In the genomic region with DNA sequence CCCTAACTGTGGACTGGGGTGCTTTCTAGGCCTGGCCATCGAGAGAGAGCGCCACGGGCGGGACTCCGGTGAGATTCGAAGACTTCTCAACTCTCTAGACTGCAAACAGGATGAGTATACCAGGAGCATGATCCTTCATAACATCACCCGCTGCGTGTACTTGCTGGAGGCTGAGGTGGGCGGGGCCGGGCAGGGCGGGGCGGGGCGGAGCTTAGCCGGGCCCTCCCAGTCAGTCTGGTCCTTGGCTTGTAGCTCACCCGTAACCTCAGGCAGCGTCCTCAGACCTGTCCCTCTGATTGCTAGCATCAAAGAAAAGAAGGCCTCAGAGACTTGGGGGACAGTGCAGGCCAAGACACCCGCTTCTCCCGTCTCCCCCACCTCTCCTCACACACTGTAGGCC, we compare ENCODE assay signal across 9 mouse cellular contexts. TPM values are rescaled to one million over a fixed set of nuclear protein-coding genes. Genes with fewer than 3 reads are reported as not detected.
DNase-seq lines count a peak whose midpoint lies in the region; ATAC-seq and TF ChIP-seq lines count a peak whose summit lies in the region.
"Had no signal": no experiment of that assay in that cellular context is flagged by ENCODE, and none has a peak within 500 bp of the region (broad histone marks: within the 10 kb centered on the region; RNA-seq: fewer than 3 reads in every experiment).

No protein-coding gene starts in this region.

- no peak for ATAC-seq in heart, embryonic 13.5 days (ENCODE audit: extremely low read depth, insufficient number of reproducible peaks, low FRiP score, low TSS enrichment)
- ATAC-seq in forebrain, embryonic 15.5 days (replicated peaks), result no peak
- 0 out of 2 replicates have a peak, but pooled peaks have one; percentile 36 for ATAC-seq in liver, embryonic 13.5 days (ENCODE audit: low read depth)

- H3K4me1 ChIP-seq in heart, embryonic 13.5 days, result peaks cover 11% of the 10 kb centered on the region
- H3K4me1 ChIP-seq in ES-Bruce4 (ENCODE audit: control insufficient read depth, insufficient read depth, low read length), result no peaks in the 10 kb centered on the region
- peaks cover 4% of the 10 kb centered on the region; the same call in 1 of the 2 replicates for H3K4me1 ChIP-seq in forebrain, embryonic 15.5 days
- H3K4me1 ChIP-seq in liver, embryonic 13.5 days (replicated peaks), result peaks cover 8% of the 10 kb centered on the region

- DNase-seq in heart, adult 18-20 months, result no peak
- no peak for DNase-seq in liver, embryonic 13.5 days
- no peak for DNase-seq in cerebellum, adult 11 months
- no peak for DNase-seq in heart, adult 9 months (ENCODE audit: low spot score in 2 of 2)
- DNase-seq in urinary bladder, postnatal 36 days (ENCODE audit: low spot score in 2 of 2), result no peak
- DNase-seq: right cerebral cortex, postnatal 14 days had no signal

- WGBS in heart, embryonic 13.5 days, result 16% methylated on average over 18 of the region's 18 CpGs
- WGBS in forebrain, embryonic 15.5 days, result 18% methylated on average over 18 of the region's 18 CpGs
- 16% methylated on average over 18 of the region's 18 CpGs for WGBS in liver, embryonic 13.5 days (ENCODE audit: insufficient replicate concordance)

- no peaks in the 10 kb centered on the region for H3K9me3 ChIP-seq in heart, embryonic 13.5 days
- no peaks in the 10 kb centered on the region for H3K9me3 ChIP-seq in ES-Bruce4 (replicated peaks; ENCODE audit: control insufficient read depth, insufficient read depth, low read length, poor library complexity, severe bottlenecking)
- no peaks in the 10 kb centered on the region for H3K9me3 ChIP-seq in forebrain, embryonic 15.5 days
- H3K9me3 ChIP-seq in liver, embryonic 13.5 days (replicated peaks), result no peaks in the 10 kb centered on the region

- H3K27me3 ChIP-seq in heart, embryonic 13.5 days (replicated peaks), result peaks cover 41% of the 10 kb centered on the region
- no peaks in the 10 kb centered on the region for H3K27me3 ChIP-seq in ES-Bruce4 (ENCODE audit: control insufficient read depth, insufficient read depth, low read length, poor library complexity, severe bottlenecking)
- 0 out of 2 replicates have a peak, but pooled peaks cover 3% of the 10 kb centered on the region for H3K27me3 ChIP-seq in forebrain, embryonic 15.5 days
- peaks cover 8% of the 10 kb centered on the region; the same call in 1 of the 2 replicates for H3K27me3 ChIP-seq in liver, embryonic 13.5 days

- TF ChIP-seq POLR2A in ES-Bruce4 (IDR thresholded peaks at IDR 0.05; ENCODE audit: insufficient read depth, low read length), result no peak

- no peak overlapping the region for H3K27ac ChIP-seq in heart, embryonic 13.5 days (replicated peaks)
- no peak overlapping the region for H3K27ac ChIP-seq in ES-Bruce4 (ENCODE audit: insufficient read depth, low read length)
- H3K27ac ChIP-seq in forebrain, embryonic 15.5 days (replicated peaks), result no peak overlapping the region
- H3K27ac ChIP-seq in liver, embryonic 13.5 days, result no peak overlapping the region

- H3K4me3 ChIP-seq in heart, embryonic 13.5 days, result no peak overlapping the region
- peak overlapping the region; percentile 12; the same call in 1 of the 2 replicates for H3K4me3 ChIP-seq in ES-Bruce4 (ENCODE audit: low read depth, low read length)
- no peak overlapping the region for H3K4me3 ChIP-seq in forebrain, embryonic 15.5 days
- H3K4me3 ChIP-seq in liver, embryonic 13.5 days (replicated peaks), result no peak overlapping the region

- no peaks in the 10 kb centered on the region for H3K36me3 ChIP-seq in heart, embryonic 13.5 days
- H3K36me3 ChIP-seq in ES-Bruce4 (ENCODE audit: control insufficient read depth, insufficient read depth, low read length, poor library complexity, severe bottlenecking), result no peaks in the 10 kb centered on the region
- no peaks in the 10 kb centered on the region for H3K36me3 ChIP-seq in forebrain, embryonic 15.5 days
- no peaks in the 10 kb centered on the region for H3K36me3 ChIP-seq in liver, embryonic 13.5 days

- no peak overlapping the region for H3K9ac ChIP-seq in heart, embryonic 13.5 days
- no peak overlapping the region for H3K9ac ChIP-seq in ES-Bruce4 (ENCODE audit: low read depth, poor library complexity, severe bottlenecking)
- no peak overlapping the region for H3K9ac ChIP-seq in forebrain, embryonic 15.5 days (replicated peaks)
- no peak overlapping the region for H3K9ac ChIP-seq in liver, embryonic 13.5 days

- 0 out of 2 replicates have a peak overlapping the region, but pooled peaks have one; percentile 25 for H3K4me2 ChIP-seq in heart, embryonic 13.5 days
- H3K4me2 ChIP-seq in forebrain, embryonic 15.5 days (replicated peaks), result peak overlapping the region; percentile 11; the same call in 1 of the 2 replicates
- no peak overlapping the region for H3K4me2 ChIP-seq in liver, embryonic 13.5 days

- no peak for TF ChIP-seq CTCF in ES-Bruce4 (IDR thresholded peaks at IDR 0.05; ENCODE audit: low read depth, low read length)

- TF ChIP-seq EP300 in ES-Bruce4 (IDR thresholded peaks at IDR 0.05; ENCODE audit: insufficient read depth, low read depth, low read length), result no peak

RNA-seq across cellular contexts. Expression of a gene that starts 1.3 kb away (rescaled TPM):
- polyA plus RNA-seq in heart, embryonic 13.5 days (2015; fragmentation: Nextera tagmentation; extraction: Ambion mirVana), result not detected in 2 replicates
- total RNA-seq in heart, adult 18-20 months (2021), result not detected
- polyA plus RNA-seq in ES-Bruce4 (2011; ENCODE audit: insufficient read depth, insufficient read length, low read depth, missing spikeins), result not detected in 2 replicates
- polyA plus RNA-seq in forebrain, embryonic 15.5 days (2015; fragmentation: Nextera tagmentation; extraction: Ambion mirVana), result not detected in 2 replicates
- not detected in 2 replicates for polyA plus RNA-seq in liver, embryonic 13.5 days (2015; fragmentation: Nextera tagmentation; extraction: Ambion mirVana)

RNA-seq across cellular contexts. Expression of a gene that starts 14.6 kb away (rescaled TPM):
- 11.8 and 12.1 TPM in 2 replicates for polyA plus RNA-seq in heart, embryonic 13.5 days (2015; fragmentation: Nextera tagmentation; extraction: Ambion mirVana)
- 100 to 1,000 TPM in 1 of 2 experiments, 10 to 100 TPM in 1; 65.4 to 103 TPM for total RNA-seq in heart, adult 18-20 months (2021)
- polyA plus RNA-seq in ES-Bruce4 (2011; ENCODE audit: insufficient read depth, insufficient read length, low read depth, missing spikeins), result 60.2 and 67.1 TPM in 2 replicates
- polyA plus RNA-seq in forebrain, embryonic 15.5 days (2015; fragmentation: Nextera tagmentation; extraction: Ambion mirVana), result 32.8 and 34.6 TPM in 2 replicates
- 10.8 and 12.0 TPM in 2 replicates for polyA plus RNA-seq in liver, embryonic 13.5 days (2015; fragmentation: Nextera tagmentation; extraction: Ambion mirVana)

RNA-seq across cellular contexts. Expression of a gene that starts 17.3 kb away (rescaled TPM):
- polyA plus RNA-seq in heart, embryonic 13.5 days (2015; fragmentation: Nextera tagmentation; extraction: Ambion mirVana), result not detected in 2 replicates
- total RNA-seq in heart, adult 18-20 months (2021), result not detected
- polyA plus RNA-seq in ES-Bruce4 (2011; ENCODE audit: insufficient read depth, insufficient read length, low read depth, missing spikeins), result not detected in 2 replicates
- not detected in 2 replicates for polyA plus RNA-seq in forebrain, embryonic 15.5 days (2015; fragmentation: Nextera tagmentation; extraction: Ambion mirVana)
- not detected in 2 replicates for polyA plus RNA-seq in liver, embryonic 13.5 days (2015; fragmentation: Nextera tagmentation; extraction: Ambion mirVana)

RNA-seq across cellular contexts. Expression of a gene that starts 28.6 kb away (rescaled TPM):
- 0.25 and 2.0 TPM in 2 replicates for polyA plus RNA-seq in heart, embryonic 13.5 days (2015; fragmentation: Nextera tagmentation; extraction: Ambion mirVana)
- total RNA-seq in heart, adult 18-20 months (2021), result not detected
- not detected in 2 replicates for polyA plus RNA-seq in ES-Bruce4 (2011; ENCODE audit: insufficient read depth, insufficient read length, low read depth, missing spikeins)
- polyA plus RNA-seq in forebrain, embryonic 15.5 days (2015; fragmentation: Nextera tagmentation; extraction: Ambion mirVana), result not detected in 2 replicates
- 3.2 and 3.4 TPM in 2 replicates for polyA plus RNA-seq in liver, embryonic 13.5 days (2015; fragmentation: Nextera tagmentation; extraction: Ambion mirVana)

RNA-seq across cellular contexts. Expression of a gene that starts 43.5 kb away (rescaled TPM):
- 0.22 and 0.43 TPM in 2 replicates for polyA plus RNA-seq in heart, embryonic 13.5 days (2015; fragmentation: Nextera tagmentation; extraction: Ambion mirVana)
- not detected for total RNA-seq in heart, adult 18-20 months (2021)
- not detected in 2 replicates for polyA plus RNA-seq in ES-Bruce4 (2011; ENCODE audit: insufficient read depth, insufficient read length, low read depth, missing spikeins)
- polyA plus RNA-seq in forebrain, embryonic 15.5 days (2015; fragmentation: Nextera tagmentation; extraction: Ambion mirVana), result 5.3 and 6.2 TPM in 2 replicates
- polyA plus RNA-seq in liver, embryonic 13.5 days (2015; fragmentation: Nextera tagmentation; extraction: Ambion mirVana), result 0.17 TPM in 1 of 2 replicates, not detected in the other
